Mouse (Mus musculus) adrenal gland, postnatal 14 days (tissue): ENCODE data around the gene Pla2g12a. TPM values are rescaled to one million over a fixed set of nuclear protein-coding genes. Genes with fewer than 3 reads are reported as not detected.

Source experiments
- total RNA-seq: library from RNA; stranded (reverse); gene quantifications from 2 replicates; pipeline ENCODE4 v1.2.3, GENCODE M21; 2021

The Pla2g12a gene
- total RNA-seq, 1 experiment from 2014 or later: 56.0 TPM

Other genes starting within 250 kb of the Pla2g12a start
- 0.64 and 0.82 TPM in 2 replicates for gene Egf, start 123.3 kb upstream of the Pla2g12a start, total RNA-seq
- gene Lrit3, start 74.6 kb upstream of the Pla2g12a start, total RNA-seq: not detected in 2 replicates
- gene Rrh, start 56.0 kb upstream of the Pla2g12a start, total RNA-seq: 0.19 TPM in 1 of 2 replicates, not detected in the other
- gene Gar1, start 47.2 kb upstream of the Pla2g12a start, total RNA-seq: 67.1 and 89.6 TPM in 2 replicates
- gene Cfi, start 42.7 kb upstream of the Pla2g12a start, total RNA-seq: 3.5 and 67.6 TPM in 2 replicates
- 34.7 TPM in 2 replicates for gene Casp6, start 22.8 kb downstream of the Pla2g12a start, total RNA-seq
- gene Mcub, start 91.6 kb downstream of the Pla2g12a start, total RNA-seq: 7.9 and 9.3 TPM in 2 replicates
- 56.0 and 66.4 TPM in 2 replicates for gene Sec24b, start 182.9 kb downstream of the Pla2g12a start, total RNA-seq